Mouse (Mus musculus): Measurements from ENCODE around the gene Inpp4b. TPM values are rescaled to one million over a fixed set of nuclear protein-coding genes. Genes with fewer than 3 reads are reported as not detected.

The Inpp4b gene
- total and polyA plus RNA-seq, 3 experiments = 0.59 to 36.8 (median 35.6) TPM

DNA sequence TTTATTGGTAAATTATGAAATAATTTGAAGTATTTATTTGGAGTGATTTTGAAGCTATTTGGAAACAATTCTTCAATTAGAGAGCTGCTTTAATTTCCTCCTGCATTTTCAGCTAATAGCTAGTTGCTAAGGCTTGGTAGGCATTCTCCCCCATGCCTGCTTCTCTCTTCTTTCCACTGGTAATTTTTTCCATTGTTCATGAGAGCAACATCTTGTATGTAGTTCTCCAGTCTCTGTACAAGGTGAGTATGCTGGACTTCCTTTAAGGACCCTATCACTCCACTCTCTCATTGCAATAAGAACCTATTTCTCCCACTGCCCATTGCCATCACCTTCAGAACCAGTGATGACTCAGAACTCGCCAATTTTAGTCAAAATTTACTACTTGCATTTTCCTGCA lies 292.7 kb downstream of the Inpp4b start:
- no peak for TF ChIP-seq POLR2AphosphoS5 (IDR thresholded peaks at IDR 0.05; ENCODE audit: insufficient replicate concordance, low read depth, low read length)
- no peak for TF ChIP-seq GATA1 (IDR thresholded peaks at IDR 0.05; ENCODE audit: borderline replicate concordance, low read length)
- no peak for TF ChIP-seq GATA2 (IDR thresholded peaks at IDR 0.05; ENCODE audit: borderline replicate concordance, low read depth, low read length)
- TF ChIP-seq CTCF (IDR thresholded peaks at IDR 0.05; ENCODE audit: low read depth, low read length) = no peak
- no peak for TF ChIP-seq TAL1 (conservative IDR thresholded peaks at IDR 0.05; ENCODE audit: low read depth, low read length)
- no peak overlapping the region for H3K4me3 ChIP-seq (ENCODE audit: low read depth, low read length)
- DNase-seq (ENCODE audit: low spot score) = no peak
- H3K4me1 ChIP-seq (ENCODE audit: insufficient read depth, low read depth, low read length) = no peaks in the 10 kb centered on the region
- no peaks in the 10 kb centered on the region for H3K36me3 ChIP-seq (replicated peaks)
- no peaks in the 10 kb centered on the region for H3K27me3 ChIP-seq (ENCODE audit: insufficient read depth, low read length)
- H3K9me3 ChIP-seq (replicated peaks) = no peaks in the 10 kb centered on the region; the same call in 1 of the 2 replicates
- no peak for ATAC-seq (ENCODE audit: extremely low read depth, insufficient number of reproducible peaks, low FRiP score, poor library complexity, severe bottlenecking)

DNA sequence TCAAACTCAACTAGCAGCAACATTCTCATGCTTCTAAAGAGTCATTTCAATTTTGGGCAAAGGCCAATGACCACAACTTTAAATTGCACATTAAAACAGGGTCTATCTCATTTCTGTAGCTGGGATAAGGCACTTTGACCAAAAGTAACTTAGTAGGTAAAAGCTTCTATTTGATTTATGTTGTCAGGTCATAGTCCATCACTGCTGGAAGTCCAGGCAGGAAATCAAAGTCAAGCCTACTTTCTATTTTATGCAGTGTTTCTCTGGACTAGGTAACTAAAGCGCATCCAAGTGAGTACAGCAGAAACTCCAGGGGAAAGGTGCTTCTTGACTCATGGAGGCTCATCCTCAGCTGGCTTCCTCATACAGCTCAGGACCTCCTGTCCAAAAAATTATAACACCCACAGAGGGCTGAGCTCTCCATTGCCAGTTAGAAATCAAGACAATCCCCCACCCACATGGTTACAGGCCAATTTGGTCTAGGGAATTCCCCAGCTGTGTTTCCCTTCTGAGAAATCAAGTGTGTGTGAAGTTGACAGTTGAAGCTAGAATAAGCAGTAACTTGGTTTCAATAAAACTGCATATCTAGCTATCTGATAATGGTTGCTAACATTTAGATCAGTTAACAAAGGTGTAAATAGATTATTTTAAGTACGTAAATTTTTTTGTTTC lies 293.7 kb downstream of the Inpp4b start:
- no peaks in the 10 kb centered on the region; the same call in 1 of the 2 replicates for H3K9me3 ChIP-seq (replicated peaks)
- no peak for TF ChIP-seq TAL1 (conservative IDR thresholded peaks at IDR 0.05; ENCODE audit: low read depth, low read length)
- no peak for TF ChIP-seq GATA1 (IDR thresholded peaks at IDR 0.05; ENCODE audit: borderline replicate concordance, low read length)
- no peak for TF ChIP-seq CTCF (IDR thresholded peaks at IDR 0.05; ENCODE audit: low read depth, low read length)
- TF ChIP-seq POLR2AphosphoS5 (IDR thresholded peaks at IDR 0.05; ENCODE audit: insufficient replicate concordance, low read depth, low read length) = no peak
- no peak for TF ChIP-seq GATA2 (IDR thresholded peaks at IDR 0.05; ENCODE audit: borderline replicate concordance, low read depth, low read length)
- DNase-seq (ENCODE audit: low spot score) (no peak), ATAC-seq (ENCODE audit: extremely low read depth, insufficient number of reproducible peaks, low FRiP score, poor library complexity, severe bottlenecking) (no peak)
- no peak overlapping the region for H3K4me3 ChIP-seq (ENCODE audit: low read depth, low read length)
- no peaks in the 10 kb centered on the region for H3K4me1 ChIP-seq (ENCODE audit: insufficient read depth, low read depth, low read length)
- no peaks in the 10 kb centered on the region for H3K27me3 ChIP-seq (ENCODE audit: insufficient read depth, low read length)
- no peaks in the 10 kb centered on the region for H3K36me3 ChIP-seq (replicated peaks)

DNA sequence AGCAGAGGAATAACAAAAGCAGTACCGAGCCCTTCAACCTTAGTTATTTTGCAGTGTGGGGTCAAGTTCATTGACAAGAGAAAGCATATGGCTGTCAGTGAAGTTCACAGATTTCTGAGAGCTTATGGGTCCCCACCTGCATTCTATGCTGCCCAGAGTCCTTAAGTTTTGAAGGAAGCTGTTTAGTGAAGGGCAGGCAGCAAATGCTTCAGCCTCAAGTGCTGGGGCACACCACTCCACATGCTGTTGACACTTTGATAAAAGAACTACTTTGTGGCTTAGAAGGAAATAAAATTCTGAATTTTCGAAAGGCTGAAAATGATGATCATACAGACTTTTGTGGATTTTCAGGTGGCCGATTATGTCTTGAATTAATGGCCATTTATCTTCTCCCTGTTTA lies 296.1 kb downstream of the Inpp4b start:
- H3K27me3 ChIP-seq (ENCODE audit: insufficient read depth, low read length) = no peaks in the 10 kb centered on the region
- no peaks in the 10 kb centered on the region for H3K4me1 ChIP-seq (ENCODE audit: insufficient read depth, low read depth, low read length)
- DNase-seq (ENCODE audit: low spot score) (no peak), ATAC-seq (ENCODE audit: extremely low read depth, insufficient number of reproducible peaks, low FRiP score, poor library complexity, severe bottlenecking) (no peak)
- H3K9me3 ChIP-seq (replicated peaks) = no peaks in the 10 kb centered on the region
- TF ChIP-seq TAL1 (conservative IDR thresholded peaks at IDR 0.05; ENCODE audit: low read depth, low read length) = no peak
- TF ChIP-seq GATA1 (IDR thresholded peaks at IDR 0.05; ENCODE audit: borderline replicate concordance, low read length) = no peak
- TF ChIP-seq CTCF (IDR thresholded peaks at IDR 0.05; ENCODE audit: low read depth, low read length) = no peak
- TF ChIP-seq GATA2 (IDR thresholded peaks at IDR 0.05; ENCODE audit: borderline replicate concordance, low read depth, low read length) = no peak
- no peak for TF ChIP-seq POLR2AphosphoS5 (IDR thresholded peaks at IDR 0.05; ENCODE audit: insufficient replicate concordance, low read depth, low read length)
- H3K4me3 ChIP-seq (ENCODE audit: low read depth, low read length) = no peak overlapping the region
- no peaks in the 10 kb centered on the region for H3K36me3 ChIP-seq (replicated peaks)

DNA sequence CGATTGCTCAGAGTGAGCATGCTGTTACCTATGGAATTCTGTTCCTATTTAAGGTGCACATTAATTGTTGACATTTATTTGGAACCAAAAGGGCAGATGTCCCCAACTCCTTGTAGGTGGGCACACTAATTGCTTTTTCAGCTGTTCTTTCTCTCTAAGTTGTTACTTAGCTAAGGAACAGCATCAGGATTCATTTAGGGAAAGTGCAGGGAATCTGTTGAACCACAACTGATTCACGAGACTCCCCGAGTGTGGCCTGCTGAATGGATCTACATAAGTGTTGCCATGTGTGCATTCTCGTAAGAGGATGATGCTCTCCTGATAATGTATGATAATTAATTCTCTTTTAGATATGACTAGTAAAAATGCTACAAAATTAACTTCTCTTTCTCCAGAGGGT lies 297.5 kb downstream of the Inpp4b start:
- no peak for DNase-seq (ENCODE audit: low spot score)
- no peaks in the 10 kb centered on the region for H3K4me1 ChIP-seq (ENCODE audit: insufficient read depth, low read depth, low read length)
- no peak overlapping the region for H3K4me3 ChIP-seq (ENCODE audit: low read depth, low read length)
- H3K27me3 ChIP-seq (ENCODE audit: insufficient read depth, low read length) = no peaks in the 10 kb centered on the region
- H3K36me3 ChIP-seq (replicated peaks) = no peaks in the 10 kb centered on the region
- TF ChIP-seq GATA1 (IDR thresholded peaks at IDR 0.05; ENCODE audit: borderline replicate concordance, low read length) = no peak
- TF ChIP-seq POLR2AphosphoS5 (IDR thresholded peaks at IDR 0.05; ENCODE audit: insufficient replicate concordance, low read depth, low read length) = no peak
- no peak for TF ChIP-seq GATA2 (IDR thresholded peaks at IDR 0.05; ENCODE audit: borderline replicate concordance, low read depth, low read length)
- TF ChIP-seq CTCF (IDR thresholded peaks at IDR 0.05; ENCODE audit: low read depth, low read length) = no peak
- no peak for TF ChIP-seq TAL1 (conservative IDR thresholded peaks at IDR 0.05; ENCODE audit: low read depth, low read length)
- no peaks in the 10 kb centered on the region for H3K9me3 ChIP-seq (replicated peaks)
- ATAC-seq (ENCODE audit: extremely low read depth, insufficient number of reproducible peaks, low FRiP score, poor library complexity, severe bottlenecking) = no peak

DNA sequence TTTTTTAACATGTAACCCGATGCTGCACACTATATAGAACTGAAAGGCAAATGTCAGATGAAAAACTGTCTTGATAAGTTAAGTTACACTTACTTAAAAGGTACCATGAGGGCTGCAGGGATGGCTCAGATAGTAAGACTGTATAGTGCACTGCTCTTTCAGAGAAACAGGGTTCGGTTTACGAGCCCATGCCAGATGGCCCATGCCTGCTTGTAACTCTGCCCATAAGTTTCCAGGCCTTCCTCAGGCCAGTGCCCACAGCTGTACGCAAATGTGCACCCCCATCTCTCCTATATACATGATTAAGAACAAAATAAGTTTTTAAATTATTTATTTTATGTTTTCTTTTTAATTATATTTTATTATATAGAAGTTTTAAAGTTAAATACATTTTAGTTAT lies 300.7 kb downstream of the Inpp4b start:
- Histone ChIP-seq H3K4me3 (ENCODE audit: low read depth, low read length) (no peak overlapping the region), H3K9me3 (replicated peaks) (no peaks in the 10 kb centered on the region), H3K4me1 (ENCODE audit: insufficient read depth, low read depth, low read length) (no peaks in the 10 kb centered on the region), H3K27me3 (ENCODE audit: insufficient read depth, low read length) (no peaks in the 10 kb centered on the region), H3K36me3 (replicated peaks) (no peaks in the 10 kb centered on the region)
- TF ChIP-seq POLR2AphosphoS5 (IDR thresholded peaks at IDR 0.05; ENCODE audit: insufficient replicate concordance, low read depth, low read length) (no peak), GATA2 (IDR thresholded peaks at IDR 0.05; ENCODE audit: borderline replicate concordance, low read depth, low read length) (no peak), TAL1 (conservative IDR thresholded peaks at IDR 0.05; ENCODE audit: low read depth, low read length) (no peak), CTCF (IDR thresholded peaks at IDR 0.05; ENCODE audit: low read depth, low read length) (no peak), GATA1 (IDR thresholded peaks at IDR 0.05; ENCODE audit: borderline replicate concordance, low read length) (no peak)
- ATAC-seq (ENCODE audit: extremely low read depth, insufficient number of reproducible peaks, low FRiP score, poor library complexity, severe bottlenecking) = no peak
- DNase-seq (ENCODE audit: low spot score) = no peak

DNA sequence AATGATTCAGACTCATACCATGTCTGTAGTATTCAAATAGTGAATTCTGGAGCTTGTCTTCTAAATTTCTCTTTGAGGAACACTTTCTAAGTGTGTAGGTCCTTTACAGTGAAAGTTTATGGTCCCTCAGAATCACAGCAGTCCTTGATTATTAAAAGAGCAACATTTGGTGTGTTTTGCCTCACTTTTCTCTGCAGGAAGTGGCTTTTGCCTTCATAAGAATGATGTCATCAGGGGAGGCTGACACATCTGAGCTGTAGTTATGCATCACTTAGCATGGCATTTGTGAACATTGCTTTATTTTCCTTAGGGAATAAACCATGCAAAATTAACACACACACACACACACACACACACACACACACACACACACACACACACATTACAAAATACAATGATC lies 349.8 kb downstream of the Inpp4b start:
- no peaks in the 10 kb centered on the region for H3K36me3 ChIP-seq (replicated peaks)
- ATAC-seq (ENCODE audit: extremely low read depth, insufficient number of reproducible peaks, low FRiP score, poor library complexity, severe bottlenecking) (no peak), DNase-seq (ENCODE audit: low spot score) (no peak)
- no peak overlapping the region for H3K4me3 ChIP-seq (ENCODE audit: low read depth, low read length)
- H3K27me3 ChIP-seq (ENCODE audit: insufficient read depth, low read length) = no peaks in the 10 kb centered on the region
- H3K9me3 ChIP-seq (replicated peaks) = no peaks in the 10 kb centered on the region
- no peaks in the 10 kb centered on the region for H3K4me1 ChIP-seq (ENCODE audit: insufficient read depth, low read depth, low read length)
- TF ChIP-seq POLR2AphosphoS5 (IDR thresholded peaks at IDR 0.05; ENCODE audit: insufficient replicate concordance, low read depth, low read length) (no peak), GATA2 (IDR thresholded peaks at IDR 0.05; ENCODE audit: borderline replicate concordance, low read depth, low read length) (no peak), GATA1 (IDR thresholded peaks at IDR 0.05; ENCODE audit: borderline replicate concordance, low read length) (no peak), TAL1 (conservative IDR thresholded peaks at IDR 0.05; ENCODE audit: low read depth, low read length) (no peak)

All from G1E (cell line).